Mouse (Mus musculus) mouse embryonic stem cell (cell line): ENCODE measurements around the gene Zbtb45.

Experiments
- in situ Hi-C, 2 experiments: fragments of 300-500 bp; cut with MboI; formaldehyde crosslinking; loops; 1 replicate in 1 of 2; 3 replicates in 1 of 2; pipeline ENCODE4 v1.14.3; 2019 to 2020; ENCODE audit warnings: low sequenced_read_pairs in 2 of 2, low pct_unique_long_range_greater_than_20kb in 1 of 2, mixed read lengths in 1 of 2; ENCODE audit not compliant: unreplicated experiment in 1 of 2

Gene Zbtb45

DNA sequence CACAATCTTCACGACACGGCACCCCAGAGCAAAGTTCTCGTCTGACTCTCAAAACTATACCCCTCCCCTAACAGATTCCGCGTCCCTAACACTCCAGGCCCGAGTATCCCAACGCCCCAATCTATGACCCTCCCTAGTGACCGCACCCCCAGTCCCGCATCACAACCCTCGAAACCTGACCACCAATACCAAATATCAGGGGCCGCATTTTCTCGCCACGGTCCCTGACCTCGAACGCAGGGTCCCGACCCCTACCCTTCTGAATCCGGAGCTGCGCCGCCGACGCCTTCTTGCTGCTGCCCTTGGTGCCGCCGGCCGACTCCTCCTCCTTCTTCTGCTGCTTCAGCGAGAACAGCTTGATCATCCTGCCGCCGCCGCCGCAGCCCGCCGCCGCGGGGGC, 27.5 kb upstream of the Zbtb45 start:
- in situ Hi-C loops = loop anchor here in 1 of 2 experiments (5.0 kb wide), 1 partner anchor 35 kb away; no protein-coding TSS in a partner anchor

GRCm38 (mm10) chr7:13036806-13037205, 27.0 kb upstream of the Zbtb45 start:
- in situ Hi-C loops = loop anchor here in 1 of 2 experiments (5.0 kb wide), 1 partner anchor 35 kb away; no protein-coding TSS in a partner anchor

DNA sequence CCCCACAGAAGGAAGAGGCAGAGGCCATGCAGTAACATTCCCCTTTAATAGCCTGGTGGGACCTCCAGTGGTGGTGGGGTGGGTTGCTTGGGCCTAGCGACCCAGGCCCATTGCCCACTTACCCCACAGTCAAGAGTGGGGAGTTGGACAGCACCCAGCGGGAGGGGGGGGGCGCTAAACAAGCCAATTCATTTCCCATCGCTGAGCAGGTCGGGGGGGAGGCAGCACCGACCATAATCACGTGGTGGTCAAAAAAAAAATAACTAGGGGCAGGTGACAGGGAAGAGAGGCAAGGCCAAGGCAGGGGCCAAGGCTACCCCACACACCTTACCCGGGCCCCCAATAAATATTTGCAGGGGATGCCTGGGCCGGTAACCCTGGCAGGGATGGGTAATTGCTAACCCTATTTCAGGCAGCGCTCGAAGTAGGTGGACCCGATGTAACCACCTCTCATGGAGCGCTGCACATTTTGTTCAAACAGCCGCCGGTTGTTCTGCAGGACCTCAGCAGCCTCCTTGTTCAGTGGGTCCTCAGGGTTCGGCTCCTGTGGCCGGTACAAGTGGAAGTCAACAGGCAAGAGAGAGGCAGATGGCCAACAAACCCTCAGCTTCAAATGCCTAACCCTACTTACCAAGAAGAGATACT, 25.5 kb upstream of the Zbtb45 start:
- in situ Hi-C loops = loop anchor here in 1 of 2 experiments (5.0 kb wide), 1 partner anchor 33 kb away; no protein-coding TSS in a partner anchor

DNA sequence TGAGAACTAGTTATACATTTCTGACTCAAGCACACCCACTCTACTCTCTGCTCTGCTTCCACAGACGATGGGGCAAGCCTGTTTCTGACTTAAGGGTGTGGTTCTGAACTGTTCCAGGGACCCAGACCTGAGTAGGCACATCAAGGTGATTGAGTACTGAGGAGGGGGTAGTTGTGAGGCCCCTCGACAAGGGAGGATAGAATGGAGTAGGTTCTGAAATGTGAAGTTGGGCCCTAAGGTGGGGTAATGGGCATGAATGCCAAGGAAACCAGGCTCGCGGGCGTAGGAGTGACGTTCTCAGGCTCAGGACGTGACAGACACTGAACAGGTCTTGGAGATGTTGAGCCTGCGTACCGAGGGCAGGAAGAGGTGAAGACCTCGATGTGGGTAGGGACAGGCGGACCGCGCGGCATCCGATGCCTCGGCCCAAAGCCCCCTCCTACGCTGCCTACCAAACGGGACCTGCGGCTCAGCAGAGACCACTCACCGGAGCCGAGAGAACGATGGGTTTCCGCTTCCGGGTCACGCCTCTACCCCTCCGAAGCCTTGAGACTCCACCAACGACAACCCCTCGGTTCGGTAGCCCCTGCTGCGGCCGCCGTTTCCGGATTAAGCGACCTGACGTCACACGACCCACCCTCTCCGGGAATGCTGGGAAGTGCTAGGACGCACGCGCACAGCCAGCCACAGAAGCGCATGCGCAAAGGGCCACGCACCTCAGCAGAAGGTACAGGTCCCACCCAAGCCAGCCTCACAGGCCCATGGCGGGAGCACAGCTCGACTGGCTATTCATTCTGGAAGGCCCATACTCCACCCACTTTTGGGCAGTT, 24.5 kb upstream of the Zbtb45 start, which contains the start of gene Chmp2a:
Chmp2a (minus strand) TSS at position 660 of the 830 bp plus-strand sequence.
- in situ Hi-C loops = no loop called here

GRCm38 (mm10) chr7:13033451-13034147, 23.8 kb upstream of the Zbtb45 start:
- in situ Hi-C loops = no loop called here

DNA sequence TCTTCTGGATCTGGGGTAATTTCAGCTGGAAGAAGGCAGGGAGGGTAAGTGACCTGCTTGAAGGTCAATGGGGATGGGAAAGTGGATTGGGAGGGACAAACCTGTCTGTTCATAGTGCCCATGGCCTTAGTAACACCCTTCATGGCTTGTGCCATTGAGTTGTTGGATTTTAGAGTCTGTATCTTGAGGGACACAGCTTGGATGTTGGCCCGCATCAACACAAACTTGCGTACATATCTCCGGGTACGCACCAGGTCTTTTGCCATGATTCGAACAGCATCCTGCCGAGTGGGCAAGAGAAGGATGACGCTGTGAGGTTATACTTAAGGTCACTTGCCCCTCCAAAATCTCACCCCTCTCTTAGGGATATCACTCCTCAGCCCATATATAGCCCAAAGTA, 22.7 kb upstream of the Zbtb45 start:
- in situ Hi-C loops = no loop called here

GRCm38 (mm10) chr7:13031983-13032382, 22.1 kb upstream of the Zbtb45 start:
- in situ Hi-C loops = no loop called here

- in situ Hi-C loops = no loop called here
Observed at GRCm38 (mm10) chr7:13031069-13031468, 21.2 kb upstream of the Zbtb45 start.

DNA sequence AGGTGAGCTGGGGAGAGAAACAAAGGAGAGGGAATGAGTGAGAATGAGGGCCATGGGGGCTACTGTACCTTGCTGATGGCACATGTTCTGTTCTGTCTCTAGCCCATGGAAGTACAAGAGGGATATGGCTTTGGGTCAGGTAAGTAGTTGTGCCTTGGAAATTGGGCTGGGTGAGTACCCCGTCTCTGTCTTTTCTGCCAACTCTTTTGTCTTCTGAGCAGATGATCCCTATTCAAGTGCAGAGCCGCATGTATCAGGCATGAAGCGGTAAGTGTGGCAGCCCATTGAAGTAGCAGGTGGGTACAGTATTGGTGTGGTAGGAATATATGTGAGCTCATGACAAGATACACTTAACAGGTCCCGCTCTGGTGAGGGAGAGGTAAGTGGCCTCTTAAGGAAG, 19.2 kb upstream of the Zbtb45 start:
- in situ Hi-C loops = loop anchor here in 1 of 2 experiments (5.0 kb wide), 1 partner anchor 102 kb away; the partner anchor contains the start of gene Rnf225

DNA sequence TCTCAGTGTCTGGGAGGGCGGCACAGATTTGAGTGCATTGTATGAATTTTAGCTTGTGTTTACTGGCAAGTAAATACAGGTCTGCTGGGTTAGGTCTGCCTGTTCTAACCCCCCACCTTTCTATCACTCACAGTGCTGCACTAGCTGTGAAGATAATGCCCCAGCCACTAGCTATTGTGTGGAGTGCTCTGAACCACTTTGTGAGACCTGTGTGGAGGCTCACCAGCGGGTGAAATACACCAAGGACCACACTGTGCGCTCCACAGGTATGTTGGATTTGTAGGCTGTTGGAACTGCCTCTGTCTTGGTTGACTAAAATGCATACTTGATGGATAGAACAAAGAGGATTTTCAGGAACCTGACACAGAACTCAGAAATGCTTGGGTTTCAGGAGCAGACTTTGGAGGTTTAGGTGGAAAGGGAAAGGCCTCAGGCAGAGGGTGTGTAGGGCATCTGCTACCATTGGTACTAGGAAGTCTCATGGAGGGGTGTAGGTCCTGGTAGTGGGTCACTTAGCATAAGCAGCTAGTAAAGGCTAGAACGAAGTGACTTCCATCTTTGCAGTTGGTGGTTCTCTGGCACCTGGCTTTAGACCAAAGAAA, 15.8 kb upstream of the Zbtb45 start:
- in situ Hi-C loops = loop anchor here in 1 of 2 experiments (5.0 kb wide), 1 partner anchor 98 kb away; the partner anchor contains the start of gene Rnf225

DNA sequence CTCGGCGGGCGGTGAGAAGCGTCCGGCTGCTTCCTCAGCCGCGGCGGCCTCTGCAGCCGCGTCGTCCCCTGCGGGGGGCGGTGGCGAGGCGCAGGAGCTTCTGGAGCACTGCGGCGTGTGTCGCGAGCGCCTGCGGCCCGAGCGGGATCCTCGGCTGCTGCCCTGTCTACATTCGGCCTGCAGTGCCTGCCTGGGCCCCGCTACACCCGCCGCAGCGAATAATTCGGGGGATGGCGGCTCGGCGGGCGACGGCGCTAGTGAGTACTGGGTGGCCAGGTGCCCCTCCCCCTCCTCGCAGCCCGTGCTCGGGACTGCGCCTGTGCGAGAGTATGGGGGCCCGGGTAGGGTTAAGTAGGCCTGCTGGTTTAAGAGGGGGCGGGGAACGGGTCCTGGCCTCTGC, 15.0 kb upstream of the Zbtb45 start:
- in situ Hi-C loops = loop anchor here in 1 of 2 experiments (5.0 kb wide), 1 partner anchor 98 kb away; the partner anchor contains the start of gene Rnf225

DNA sequence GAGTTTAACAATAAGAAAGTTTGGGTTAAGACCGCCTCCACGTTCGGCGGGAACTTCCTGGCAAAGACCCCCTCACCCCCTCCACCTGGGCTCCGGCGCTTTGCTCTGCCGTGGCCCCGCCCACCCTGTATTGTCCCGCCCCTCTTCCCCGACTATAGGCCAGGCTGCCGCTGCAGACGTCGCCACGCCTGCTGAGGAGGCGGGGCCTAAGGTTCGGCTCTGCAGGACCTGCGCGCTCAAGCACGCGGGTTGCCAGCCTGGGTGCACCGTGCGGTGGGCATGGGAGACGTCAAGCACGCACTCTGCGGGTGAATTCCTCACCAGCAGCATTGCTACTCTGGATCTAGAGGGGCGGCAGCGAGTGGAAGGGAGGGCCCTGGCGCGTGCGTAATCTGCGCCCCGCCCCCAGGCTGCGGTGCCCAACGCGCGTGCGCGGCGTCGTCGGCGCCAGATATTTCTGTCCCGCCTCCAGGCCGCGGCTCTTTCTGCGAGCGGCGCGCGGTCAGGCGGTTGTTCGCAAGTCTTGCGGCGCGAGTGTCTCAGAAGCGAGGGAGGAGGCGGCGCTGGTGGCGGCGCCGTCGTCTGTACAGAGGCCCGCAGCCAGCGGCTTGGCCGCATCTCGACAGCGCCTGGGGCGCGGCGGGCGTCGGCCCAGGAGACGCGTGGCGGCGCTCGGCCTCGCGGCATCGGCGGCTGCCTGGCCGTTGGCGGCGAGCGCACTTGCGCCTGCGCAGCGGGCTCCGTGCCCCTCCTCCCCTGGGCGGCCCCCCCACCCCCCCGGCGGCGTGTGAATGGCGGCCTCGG, 14.3 kb upstream of the Zbtb45 start:
- in situ Hi-C loops = no loop called here

- in situ Hi-C loops = no loop called here
Observed at GRCm38 (mm10) chr7:13022773-13023535, 13.1 kb upstream of the Zbtb45 start.

DNA sequence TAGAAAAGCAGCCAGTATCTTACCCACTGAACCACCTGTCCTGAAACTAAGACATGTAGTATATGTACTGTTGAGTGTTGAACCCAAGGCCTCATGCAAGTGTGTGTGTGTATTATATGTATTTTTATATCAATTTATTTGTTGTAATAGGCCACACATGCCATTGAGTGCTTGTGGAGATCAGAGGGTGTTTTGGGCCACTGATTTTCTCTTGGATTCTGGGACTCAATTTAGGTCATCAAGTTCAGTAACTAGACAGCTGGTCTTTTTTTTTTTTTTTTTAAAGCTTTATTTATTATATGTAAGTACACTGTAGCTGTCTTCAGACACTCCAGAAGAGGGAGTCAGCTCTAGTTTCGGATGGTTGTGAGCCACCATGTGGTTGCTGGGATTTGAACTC, 5.4 kb upstream of the Zbtb45 start:
- in situ Hi-C loops = no loop called here

DNA sequence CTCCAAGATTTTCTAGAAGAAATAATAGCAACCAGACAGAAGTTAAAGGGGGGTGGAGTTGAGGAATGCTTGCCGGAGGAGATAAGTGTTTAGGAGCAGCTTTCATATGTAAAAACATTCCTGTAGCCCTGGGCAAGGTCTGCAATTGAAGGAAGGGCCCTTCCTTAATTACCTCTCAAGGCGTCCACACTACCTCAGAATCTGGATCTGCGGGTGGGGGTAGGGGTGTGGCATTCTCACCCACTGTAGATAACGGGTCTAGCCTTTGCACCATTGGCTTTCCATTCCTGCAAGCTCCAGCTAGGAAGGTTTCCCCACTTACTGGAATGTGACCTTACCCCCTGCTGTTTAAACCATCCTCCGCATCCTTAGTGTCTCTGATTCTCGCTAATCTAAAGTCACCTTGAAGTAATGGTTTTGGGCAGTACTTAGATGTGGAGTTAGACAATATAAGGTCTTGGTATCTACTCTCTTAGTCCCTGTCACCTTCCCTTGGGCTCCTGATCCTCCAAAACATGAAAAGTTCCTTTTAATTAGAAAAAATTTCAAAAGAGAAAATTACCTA, 4.5 kb upstream of the Zbtb45 start:
- in situ Hi-C loops = no loop called here

DNA sequence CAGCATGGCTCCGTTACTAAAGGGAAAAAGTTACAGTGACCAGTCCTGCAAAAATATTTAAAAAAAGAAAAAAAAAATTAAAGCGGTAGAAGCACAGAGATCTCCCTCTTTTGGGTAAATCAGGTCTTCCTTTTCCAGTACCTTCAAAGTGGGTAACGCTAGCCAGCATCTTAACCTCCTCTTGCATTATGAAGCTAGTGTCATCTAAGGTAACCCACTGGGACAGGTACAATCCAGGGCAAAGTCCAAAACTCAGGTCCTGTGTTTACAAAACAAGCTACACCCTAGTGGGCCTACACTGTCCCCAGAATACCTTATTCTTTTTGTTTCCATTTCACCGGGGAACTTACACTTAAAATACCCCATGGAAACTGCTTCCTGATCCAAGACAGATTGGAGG, 3.8 kb upstream of the Zbtb45 start:
- in situ Hi-C loops = no loop called here
